Mouse (Mus musculus): ENCODE measurements at regions not wholly inside any gene's neighbourhood (a gene's known extent, or its start where the extent isn't known, plus 50 kb on each side); places are given as distances from the start of the nearest gene placed in this dataset.

DNA sequence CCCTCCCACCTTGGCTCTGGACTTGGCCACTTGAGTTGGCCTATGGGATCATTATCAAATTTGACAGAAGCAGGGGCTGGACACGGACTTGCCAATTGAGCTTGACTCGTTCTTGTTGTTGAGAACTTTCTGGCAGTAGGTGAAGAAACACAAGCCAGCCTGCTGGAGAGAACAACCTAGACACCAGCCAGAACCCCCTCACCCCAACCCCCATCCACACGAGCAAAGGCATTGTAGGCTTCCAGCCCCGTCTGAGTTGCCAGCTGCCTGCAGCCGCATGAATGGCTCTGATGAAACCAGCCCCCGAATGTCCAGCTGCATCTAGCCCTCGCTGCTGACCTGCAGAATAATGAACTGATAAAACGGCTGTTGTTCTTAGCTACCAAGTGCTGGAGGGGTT lies 98.7 kb upstream of the Magi3 start:
- Histone ChIP-seq H3K27me3 (ENCODE audit: insufficient read depth, poor library complexity, severe bottlenecking) (no peaks in the 10 kb centered on the region), H3K27ac (peak overlapping the region; percentile 84), H3K4me1 (peaks cover 43% of the 10 kb centered on the region), H3K4me3 (peak overlapping the region; percentile 35), H3K9me3 (no peaks in the 10 kb centered on the region), H3K36me3 (no peaks in the 10 kb centered on the region)
- peak; percentile 81 for DNase-seq (ENCODE audit: low spot score)
- 4% methylated on average over 8 of the region's 8 CpGs for WGBS

GRCm38 (mm10) chr3:104317528-104317927 lies 97.4 kb upstream of the Magi3 start:
- no peaks in the 10 kb centered on the region for H3K27me3 ChIP-seq (ENCODE audit: insufficient read depth, poor library complexity, severe bottlenecking)
- WGBS: 63% methylated on average over 4 of the region's 4 CpGs
- no peak for DNase-seq (ENCODE audit: low spot score)
- peak overlapping the region; percentile 59; the same call in 1 of the 2 replicates for H3K27ac ChIP-seq
- H3K4me1 ChIP-seq: peaks cover 43% of the 10 kb centered on the region
- H3K36me3 ChIP-seq: no peaks in the 10 kb centered on the region
- H3K9me3 ChIP-seq: no peaks in the 10 kb centered on the region
- no peak overlapping the region for H3K4me3 ChIP-seq

DNA sequence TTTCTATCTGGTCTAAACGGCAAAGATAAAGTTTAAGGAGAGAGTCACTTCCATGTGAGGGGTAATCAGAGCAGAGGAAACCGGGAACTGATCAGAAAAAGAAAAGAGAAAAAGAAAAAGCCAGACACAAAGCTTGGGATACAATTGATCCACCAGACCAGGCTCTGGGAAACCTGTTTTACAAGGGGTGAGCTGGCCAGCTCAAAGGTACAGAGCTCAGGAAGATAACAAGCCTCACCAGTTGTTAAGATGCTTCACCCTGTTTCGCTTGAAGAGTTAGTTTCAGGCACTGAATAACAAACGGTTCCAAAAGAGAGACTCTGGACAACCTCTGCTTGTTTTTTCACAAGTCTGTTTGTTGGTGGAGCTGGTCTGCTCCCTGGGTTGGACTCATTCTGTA lies 92.9 kb upstream of the Magi3 start:
- Histone ChIP-seq H3K27ac (no peak overlapping the region), H3K4me1 (peaks cover 35% of the 10 kb centered on the region), H3K27me3 (ENCODE audit: insufficient read depth, poor library complexity, severe bottlenecking) (no peaks in the 10 kb centered on the region), H3K9me3 (no peaks in the 10 kb centered on the region), H3K36me3 (no peaks in the 10 kb centered on the region), H3K4me3 (no peak overlapping the region)
- no peak for DNase-seq (ENCODE audit: low spot score)
- 53% methylated on average over 4 of the region's 4 CpGs for WGBS

DNA sequence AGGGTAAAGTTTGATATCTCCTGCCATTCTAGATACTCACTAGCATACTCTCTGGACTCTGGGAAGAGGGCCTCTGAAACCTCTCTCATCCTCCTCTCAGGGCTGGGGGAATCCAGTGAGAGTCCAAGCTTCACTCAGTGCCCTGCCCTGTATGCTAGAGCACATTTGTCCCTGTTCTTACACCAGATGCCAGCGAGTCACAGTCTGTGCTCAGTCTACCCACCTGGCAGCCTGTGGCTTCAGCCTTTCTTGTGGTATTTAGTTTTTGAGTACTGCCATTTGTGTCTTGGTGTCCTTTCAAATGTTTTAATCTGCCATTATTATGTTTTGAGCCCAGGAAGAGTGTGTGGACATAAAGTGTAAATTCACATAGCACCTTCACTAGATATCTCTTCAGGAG lies 86.8 kb upstream of the Magi3 start:
- H3K4me1 ChIP-seq: peaks cover 29% of the 10 kb centered on the region
- 81% methylated on average over 1 of the region's 1 CpGs for WGBS
- DNase-seq (ENCODE audit: low spot score): peak; percentile 67
- H3K27ac ChIP-seq: peak overlapping the region; percentile 36; the same call in 1 of the 2 replicates
- no peak overlapping the region for H3K4me3 ChIP-seq
- no peaks in the 10 kb centered on the region for H3K27me3 ChIP-seq (ENCODE audit: insufficient read depth, poor library complexity, severe bottlenecking)
- no peaks in the 10 kb centered on the region for H3K36me3 ChIP-seq
- no peaks in the 10 kb centered on the region for H3K9me3 ChIP-seq

GRCm38 (mm10) chr3:104305904-104306563 lies 85.9 kb upstream of the Magi3 start:
- Histone ChIP-seq H3K4me1 (peaks cover 33% of the 10 kb centered on the region), H3K27me3 (ENCODE audit: insufficient read depth, poor library complexity, severe bottlenecking) (no peaks in the 10 kb centered on the region), H3K4me3 (no peak overlapping the region; the same call in 1 of the 2 replicates), H3K36me3 (no peaks in the 10 kb centered on the region), H3K9me3 (no peaks in the 10 kb centered on the region), H3K27ac (peak overlapping the region; percentile 54)
- peak; percentile 73 for DNase-seq (ENCODE audit: low spot score)
- 12% methylated on average over 12 of the region's 12 CpGs for WGBS

DNA sequence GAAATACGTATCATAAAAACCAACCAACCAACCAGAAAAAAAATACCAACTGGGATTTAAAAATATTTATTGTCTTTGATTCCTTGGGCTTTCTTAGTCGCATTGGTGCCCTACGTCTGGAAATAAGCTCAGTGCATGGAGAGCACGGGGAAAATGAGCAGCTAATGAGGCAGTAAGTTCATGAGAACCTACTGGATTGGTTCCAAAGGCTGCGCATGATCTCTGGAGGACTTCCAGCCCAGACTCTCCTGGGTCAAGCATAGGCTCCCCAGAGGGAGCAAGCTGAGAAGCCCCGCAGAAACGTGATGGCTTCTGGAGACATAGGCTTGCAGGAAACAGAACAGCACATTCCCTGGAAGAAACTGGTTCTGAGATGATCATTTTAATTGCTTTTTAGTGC lies 83.4 kb upstream of the Magi3 start:
- no peaks in the 10 kb centered on the region for H3K9me3 ChIP-seq
- no peak overlapping the region for H3K27ac ChIP-seq
- H3K36me3 ChIP-seq: no peaks in the 10 kb centered on the region
- no peaks in the 10 kb centered on the region for H3K27me3 ChIP-seq (ENCODE audit: insufficient read depth, poor library complexity, severe bottlenecking)
- no peak overlapping the region for H3K4me3 ChIP-seq
- peak; percentile 38 for DNase-seq (ENCODE audit: low spot score)
- 80% methylated on average over 7 of the region's 7 CpGs for WGBS
- H3K4me1 ChIP-seq: peaks cover 39% of the 10 kb centered on the region

- Histone ChIP-seq H3K9me3 (no peaks in the 10 kb centered on the region), H3K4me3 (no peak overlapping the region)
- 92% methylated on average over 5 of the region's 5 CpGs for WGBS
Measured at GRCm38 (mm10) chr3:104300201-104300600, 80.0 kb upstream of the Magi3 start.

GRCm38 (mm10) chr3:104298878-104299277 lies 78.7 kb upstream of the Magi3 start:
- no peak overlapping the region for H3K4me3 ChIP-seq
- 49% methylated on average over 4 of the region's 4 CpGs for WGBS
- no peaks in the 10 kb centered on the region for H3K9me3 ChIP-seq

More at GRCm38 (mm10) chr3:104300201-104300600, 80.0 kb upstream of the Magi3 start:
- no peak for DNase-seq (ENCODE audit: low spot score)
- peaks cover 33% of the 10 kb centered on the region for H3K4me1 ChIP-seq
- H3K36me3 ChIP-seq: no peaks in the 10 kb centered on the region
- H3K27ac ChIP-seq: no peak overlapping the region
- no peaks in the 10 kb centered on the region for H3K27me3 ChIP-seq (ENCODE audit: insufficient read depth, poor library complexity, severe bottlenecking)

DNA sequence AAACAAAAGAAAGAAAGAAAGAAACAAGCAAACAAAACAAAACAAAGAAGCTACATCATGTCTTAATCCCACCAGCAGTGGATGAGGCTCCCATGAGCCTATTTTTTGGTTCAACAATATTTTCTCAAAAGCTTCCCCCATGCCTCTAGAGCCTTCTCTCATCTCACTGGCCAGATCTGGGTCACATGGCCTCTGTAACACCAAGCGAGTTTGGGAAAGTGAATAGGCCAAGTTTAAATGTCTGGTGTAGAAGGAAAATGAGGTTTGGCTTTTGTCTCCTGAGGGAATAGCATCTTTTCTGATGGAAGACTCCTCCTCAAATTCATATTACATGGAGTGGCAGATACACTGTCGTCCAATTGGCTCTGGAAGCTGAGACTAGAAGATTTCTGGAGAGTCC lies 78.2 kb upstream of the Magi3 start:
- 74% methylated on average over 2 of the region's 2 CpGs for WGBS
- DNase-seq (ENCODE audit: low spot score): no peak
- Histone ChIP-seq H3K4me3 (no peak overlapping the region), H3K9me3 (no peaks in the 10 kb centered on the region), H3K36me3 (no peaks in the 10 kb centered on the region), H3K27me3 (ENCODE audit: insufficient read depth, poor library complexity, severe bottlenecking) (no peaks in the 10 kb centered on the region), H3K27ac (no peak overlapping the region), H3K4me1 (peaks cover 39% of the 10 kb centered on the region)

More at GRCm38 (mm10) chr3:104298878-104299277, 78.7 kb upstream of the Magi3 start:
- Histone ChIP-seq H3K27ac (peak overlapping the region; percentile 42; the same call in 1 of the 2 replicates), H3K36me3 (no peaks in the 10 kb centered on the region), H3K27me3 (ENCODE audit: insufficient read depth, poor library complexity, severe bottlenecking) (no peaks in the 10 kb centered on the region), H3K4me1 (peaks cover 39% of the 10 kb centered on the region)
- DNase-seq (ENCODE audit: low spot score): no peak

- Histone ChIP-seq H3K27ac (no peak overlapping the region), H3K36me3 (no peaks in the 10 kb centered on the region), H3K9me3 (no peaks in the 10 kb centered on the region), H3K4me3 (no peak overlapping the region), H3K4me1 (peaks cover 39% of the 10 kb centered on the region), H3K27me3 (ENCODE audit: insufficient read depth, poor library complexity, severe bottlenecking) (no peaks in the 10 kb centered on the region)
- DNase-seq (ENCODE audit: low spot score): no peak
- WGBS: 63% methylated on average over 6 of the region's 6 CpGs
Measured at GRCm38 (mm10) chr3:104297112-104297511, 76.9 kb upstream of the Magi3 start.

GRCm38 (mm10) chr3:104295856-104296255 lies 75.7 kb upstream of the Magi3 start:
- no peaks in the 10 kb centered on the region for H3K36me3 ChIP-seq
- H3K4me3 ChIP-seq: no peak overlapping the region

GRCm38 (mm10) chr3:104295015-104295719 lies 75.0 kb upstream of the Magi3 start:
- H3K4me1 ChIP-seq: peaks cover 23% of the 10 kb centered on the region
- no peak for DNase-seq (ENCODE audit: low spot score)
- no peaks in the 10 kb centered on the region for H3K9me3 ChIP-seq
- no peak overlapping the region for H3K4me3 ChIP-seq
- WGBS: 47% methylated on average over 8 of the region's 8 CpGs
- H3K36me3 ChIP-seq: no peaks in the 10 kb centered on the region
- peak overlapping the region; percentile 52; the same call in 1 of the 2 replicates for H3K27ac ChIP-seq
- no peaks in the 10 kb centered on the region for H3K27me3 ChIP-seq (ENCODE audit: insufficient read depth, poor library complexity, severe bottlenecking)

More at GRCm38 (mm10) chr3:104295856-104296255, 75.7 kb upstream of the Magi3 start:
- DNase-seq (ENCODE audit: low spot score): no peak
- no peaks in the 10 kb centered on the region for H3K9me3 ChIP-seq
- H3K27me3 ChIP-seq (ENCODE audit: insufficient read depth, poor library complexity, severe bottlenecking): no peaks in the 10 kb centered on the region
- H3K4me1 ChIP-seq: peaks cover 27% of the 10 kb centered on the region
- 72% methylated on average over 9 of the region's 9 CpGs for WGBS
- H3K27ac ChIP-seq: 0 out of 2 replicates have a peak overlapping the region, but pooled peaks have one; percentile 38

DNA sequence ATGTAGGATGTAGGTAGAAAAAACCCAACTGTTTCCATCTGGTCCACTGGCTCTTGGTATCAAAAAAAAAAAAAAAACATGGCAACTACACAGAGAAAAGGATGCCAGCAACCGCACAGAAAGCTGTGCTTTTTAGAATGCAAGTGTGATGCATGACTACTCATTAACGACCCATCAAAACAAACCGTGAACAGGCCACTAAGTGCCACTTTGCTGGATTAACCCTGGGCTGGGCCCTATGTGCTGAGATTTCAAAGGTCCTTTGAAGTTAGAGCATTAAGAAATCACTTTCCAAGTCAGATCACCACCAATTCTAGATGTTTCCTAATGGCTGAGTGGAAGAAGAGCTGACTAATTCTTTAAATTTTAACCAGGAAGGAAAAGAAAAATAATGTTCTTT lies 73.7 kb upstream of the Magi3 start:
- H3K4me3 ChIP-seq: no peak overlapping the region
- DNase-seq (ENCODE audit: low spot score): no peak
- no peaks in the 10 kb centered on the region for H3K9me3 ChIP-seq
- no peaks in the 10 kb centered on the region for H3K27me3 ChIP-seq (ENCODE audit: insufficient read depth, poor library complexity, severe bottlenecking)
- H3K36me3 ChIP-seq: no peaks in the 10 kb centered on the region
- H3K4me1 ChIP-seq: peaks cover 14% of the 10 kb centered on the region
- no peak overlapping the region for H3K27ac ChIP-seq
- 74% methylated on average over 3 of the region's 3 CpGs for WGBS

Measured in heart, embryonic 10.5 days (tissue).